7 mouse cellular contexts compared by ENCODE assay signal in genomic region chr3:34080900-34081662, GRCm38 (mm10). TPM values are rescaled to one million over a fixed set of nuclear protein-coding genes. Genes with fewer than 3 reads are reported as not detected.
DNase-seq lines count a peak whose midpoint lies in the region; ATAC-seq lines count a peak whose summit lies in the region.

TSS of gene Dnajc19 (minus strand) at chr3:34081321.

- intact Hi-C loops in left cerebral cortex, postnatal 36 days (cut with DNase I): loop anchor here (2.0 to 10.0 kb wide), 3 partner anchors 118 to 1404 kb away; no protein-coding TSS in a partner anchor

- peak; percentile 90 for DNase-seq in adrenal gland, adult 8-10 months
- peak; percentile 89 for DNase-seq in embryo, embryonic 9.5 days (ENCODE audit: extremely low spot score)
- peak; percentile 76 to 92 for DNase-seq in gastrocnemius, postnatal 4 days (ENCODE audit: low spot score in 2 of 2)
- DNase-seq in left cerebral cortex, postnatal 36 days (ENCODE audit: low spot score in 2 of 2): peak; percentile 96 to 97
- peak; percentile 99 for DNase-seq in midbrain, embryonic 11.5 days (ENCODE audit: low spot score, missing footprints)
- DNase-seq in skeletal muscle tissue, adult 2 months (ENCODE audit: low read depth, low spot score): peak; percentile 93

- peaks cover 9% of the 10 kb centered on the region for H3K4me1 ChIP-seq in intestine, embryonic 16.5 days (ENCODE audit: control insufficient read depth, insufficient read depth, low read length)
- H3K4me1 ChIP-seq in midbrain, embryonic 11.5 days (ENCODE audit: control insufficient read depth, insufficient read depth, low read length): peaks cover 6% of the 10 kb centered on the region; the same call in 1 of the 2 replicates

- H3K36me3 ChIP-seq in intestine, embryonic 16.5 days (ENCODE audit: control insufficient read depth, insufficient read depth, low read length): peaks cover 4% of the 10 kb centered on the region; the same call in 1 of the 2 replicates
- no peaks in the 10 kb centered on the region for H3K36me3 ChIP-seq in midbrain, embryonic 11.5 days (ENCODE audit: control insufficient read depth, insufficient read depth, low read length)

- H3K4me2 ChIP-seq in intestine, embryonic 16.5 days (ENCODE audit: low read depth, low read length): peak within 1 kb of the TSS; percentile 63
- H3K4me2 ChIP-seq in midbrain, embryonic 11.5 days: peak within 1 kb of the TSS; percentile 64

- peak within 1 kb of the TSS; percentile 87 for H3K9ac ChIP-seq in intestine, embryonic 16.5 days (ENCODE audit: low read depth, low read length)
- peak within 1 kb of the TSS; percentile 87 for H3K9ac ChIP-seq in midbrain, embryonic 11.5 days (ENCODE audit: low read length)

- under 1% methylated on average over 50 of the region's 50 CpGs for WGBS in intestine, embryonic 16.5 days
- WGBS in midbrain, embryonic 11.5 days: under 1% methylated on average over 50 of the region's 50 CpGs

- no peaks in the 10 kb centered on the region for H3K27me3 ChIP-seq in intestine, embryonic 16.5 days (replicated peaks; ENCODE audit: control insufficient read depth, insufficient read depth, low read length)
- no peaks in the 10 kb centered on the region for H3K27me3 ChIP-seq in midbrain, embryonic 11.5 days (ENCODE audit: control insufficient read depth, insufficient read depth, low read length)

- peak within 1 kb of the TSS; percentile 79 for H3K4me3 ChIP-seq in intestine, embryonic 16.5 days (ENCODE audit: low read length)
- peak within 1 kb of the TSS; percentile 80 for H3K4me3 ChIP-seq in midbrain, embryonic 11.5 days (ENCODE audit: low read depth, low read length)

- peak; percentile 97 for ATAC-seq in intestine, embryonic 16.5 days
- ATAC-seq in midbrain, embryonic 11.5 days (ENCODE audit: low FRiP score): peak; percentile 95

- H3K27ac ChIP-seq in intestine, embryonic 16.5 days (ENCODE audit: low read length): peak within 1 kb of the TSS; percentile 72
- no peak within 1 kb of the TSS; the same call in 1 of the 2 replicates for H3K27ac ChIP-seq in midbrain, embryonic 11.5 days (ENCODE audit: low read depth, low read length)

- H3K9me3 ChIP-seq in intestine, embryonic 16.5 days (ENCODE audit: control insufficient read depth, low read length): no peaks in the 10 kb centered on the region
- H3K9me3 ChIP-seq in midbrain, embryonic 11.5 days (ENCODE audit: control insufficient read depth, low read length): no peaks in the 10 kb centered on the region

RNA-seq across cellular contexts. Expression of gene Dnajc19, which starts in this region (rescaled TPM):
- 10 to 100 TPM; 59.6 to 85.2 (median 71.1) TPM for total RNA-seq in adrenal gland, adult 8-10 months (2022)
- total RNA-seq in gastrocnemius, postnatal 4 days (2021): 100 to 1,000 TPM in 1 of 2 experiments, 10 to 100 TPM in 1; 98.2 to 109 TPM
- 185 and 190 TPM in 2 replicates for polyA plus RNA-seq in intestine, embryonic 16.5 days (2015; fragmentation: Nextera tagmentation; extraction: Ambion mirVana)
- 10 to 100 TPM; 50.1 to 52.5 TPM for total RNA-seq in left cerebral cortex, postnatal 36 days (2021)
- polyA plus RNA-seq in midbrain, embryonic 11.5 days (2014; fragmentation: Nextera tagmentation; extraction: Ambion mirVana): 165 and 186 TPM in 2 replicates
